Mouse (Mus musculus) olfactory bulb, adult 2 months (tissue): Measurements from ENCODE around the gene Catsperz.

Experiments
- CTCF ChIP-seq: fragments of 200-500 bp; IDR thresholded peaks from 2 replicates; pipeline ENCODE4 v1.5.1; 2012; ENCODE audit warnings: low read depth, mild to moderate bottlenecking, low read length, moderate library complexity; ENCODE audit not compliant: insufficient read depth
- POLR2A ChIP-seq: fragments of 200-500 bp; IDR thresholded peaks from 2 replicates; pipeline ENCODE4 v1.6.1; 2012; ENCODE audit warnings: mild to moderate bottlenecking, low read depth, low read length, moderate library complexity; ENCODE audit not compliant: insufficient read depth

GRCm38 (mm10) chr19:6933436-6934194 lies 8.4 kb upstream of the Catsperz start:
- TF ChIP-seq POLR2A = no peak
- TF ChIP-seq CTCF = no peak
